Mouse (Mus musculus): Measurements from ENCODE around the gene Lbx2. TPM values are rescaled to one million over a fixed set of nuclear protein-coding genes. Genes with fewer than 3 reads are reported as not detected.

Gene Lbx2
- total RNA-seq, 1 experiment from 2014 or later: not detected

DNA sequence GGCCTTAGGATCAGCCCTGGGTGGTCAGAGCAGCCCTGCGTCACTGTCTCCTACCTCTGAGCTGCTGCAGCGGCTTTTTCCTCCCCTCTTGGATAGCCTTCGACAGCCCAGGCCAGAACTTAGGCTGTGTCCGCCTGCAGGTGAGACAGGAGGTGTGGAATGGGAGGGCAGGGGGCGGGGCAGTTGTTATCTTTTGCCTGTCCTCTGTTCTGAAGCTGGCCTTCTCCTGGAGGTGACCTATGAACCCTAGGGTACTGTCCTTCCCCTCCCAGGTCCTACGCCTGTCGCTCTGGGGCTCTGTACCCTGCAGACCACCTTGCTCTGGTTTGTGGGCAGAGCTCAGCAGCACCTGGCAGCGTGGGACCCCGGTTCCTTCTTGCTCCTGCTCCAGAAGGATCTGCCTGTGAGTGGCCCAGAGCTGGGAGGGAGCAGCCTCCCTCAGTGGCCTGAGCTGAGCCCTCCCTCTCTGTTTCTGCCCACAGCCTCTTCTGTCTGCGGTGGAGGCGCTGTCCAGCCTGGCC, 17.0 kb downstream of the Lbx2 start:
- ATAC-seq (replicated peaks; ENCODE audit: insufficient number of reproducible peaks, low FRiP score, low TSS enrichment, poor library complexity, severe bottlenecking): no peak

DNA sequence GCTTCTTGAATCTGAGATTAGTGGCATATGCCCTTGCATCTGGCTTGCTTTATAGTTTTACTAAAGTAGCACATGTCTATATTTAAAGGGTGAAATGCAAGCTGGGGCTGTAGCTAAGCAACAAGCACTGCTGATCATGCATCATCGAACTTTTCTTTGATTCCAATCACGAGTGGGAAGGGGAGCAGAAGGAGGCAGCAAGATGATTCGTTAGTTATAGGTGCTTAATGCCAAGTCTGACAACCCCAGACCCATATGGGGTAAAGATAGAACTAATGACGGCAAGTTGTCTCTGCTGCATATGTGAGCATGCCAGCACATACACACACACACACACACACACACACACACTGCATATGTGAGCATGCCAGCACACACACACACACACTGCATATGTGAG, 18.0 kb downstream of the Lbx2 start:
- no peak for ATAC-seq (replicated peaks; ENCODE audit: insufficient number of reproducible peaks, low FRiP score, low TSS enrichment, poor library complexity, severe bottlenecking)

DNA sequence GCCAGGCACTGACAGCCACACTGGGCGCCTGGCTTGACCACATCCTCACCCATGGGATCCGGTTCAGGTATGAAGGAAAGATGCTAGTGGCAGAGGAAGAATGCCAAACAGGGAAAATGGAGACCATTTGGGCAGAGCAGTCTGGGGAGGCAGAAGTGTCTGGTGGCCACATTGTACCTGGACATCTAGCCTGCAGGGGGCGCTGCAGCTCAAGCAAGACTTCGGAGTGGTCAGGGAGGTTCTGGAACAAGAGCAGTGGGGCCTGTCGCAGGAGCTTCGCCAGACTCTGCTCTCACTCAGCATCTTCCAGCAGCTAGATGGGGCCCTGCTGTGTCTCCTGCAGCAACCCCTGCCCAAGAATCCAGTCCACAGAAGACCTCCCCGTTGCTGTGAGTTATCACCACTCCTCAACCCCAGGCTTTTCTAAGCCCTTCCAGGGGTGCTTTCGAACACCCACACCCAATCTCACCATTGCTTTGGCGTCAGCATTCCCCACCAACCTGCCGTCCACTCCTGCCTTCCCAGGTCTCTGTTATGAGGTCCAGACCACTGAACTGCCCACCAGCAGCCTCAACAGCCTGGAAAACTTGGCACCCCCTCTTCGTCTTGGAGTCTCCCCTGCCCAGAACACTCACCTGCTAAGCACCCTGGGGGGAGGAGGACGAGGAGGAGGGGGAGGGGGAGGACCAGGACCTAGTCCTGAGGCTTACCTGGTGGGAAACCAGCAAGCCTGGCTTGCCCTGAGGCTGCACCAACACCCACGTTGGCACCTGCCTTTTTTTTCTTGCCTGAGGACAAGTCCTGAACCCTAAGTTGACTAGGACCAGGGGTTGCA, 21.6 kb downstream of the Lbx2 start:
- peak; percentile 73 for ATAC-seq (replicated peaks; ENCODE audit: insufficient number of reproducible peaks, low FRiP score, low TSS enrichment, poor library complexity, severe bottlenecking)

DNA sequence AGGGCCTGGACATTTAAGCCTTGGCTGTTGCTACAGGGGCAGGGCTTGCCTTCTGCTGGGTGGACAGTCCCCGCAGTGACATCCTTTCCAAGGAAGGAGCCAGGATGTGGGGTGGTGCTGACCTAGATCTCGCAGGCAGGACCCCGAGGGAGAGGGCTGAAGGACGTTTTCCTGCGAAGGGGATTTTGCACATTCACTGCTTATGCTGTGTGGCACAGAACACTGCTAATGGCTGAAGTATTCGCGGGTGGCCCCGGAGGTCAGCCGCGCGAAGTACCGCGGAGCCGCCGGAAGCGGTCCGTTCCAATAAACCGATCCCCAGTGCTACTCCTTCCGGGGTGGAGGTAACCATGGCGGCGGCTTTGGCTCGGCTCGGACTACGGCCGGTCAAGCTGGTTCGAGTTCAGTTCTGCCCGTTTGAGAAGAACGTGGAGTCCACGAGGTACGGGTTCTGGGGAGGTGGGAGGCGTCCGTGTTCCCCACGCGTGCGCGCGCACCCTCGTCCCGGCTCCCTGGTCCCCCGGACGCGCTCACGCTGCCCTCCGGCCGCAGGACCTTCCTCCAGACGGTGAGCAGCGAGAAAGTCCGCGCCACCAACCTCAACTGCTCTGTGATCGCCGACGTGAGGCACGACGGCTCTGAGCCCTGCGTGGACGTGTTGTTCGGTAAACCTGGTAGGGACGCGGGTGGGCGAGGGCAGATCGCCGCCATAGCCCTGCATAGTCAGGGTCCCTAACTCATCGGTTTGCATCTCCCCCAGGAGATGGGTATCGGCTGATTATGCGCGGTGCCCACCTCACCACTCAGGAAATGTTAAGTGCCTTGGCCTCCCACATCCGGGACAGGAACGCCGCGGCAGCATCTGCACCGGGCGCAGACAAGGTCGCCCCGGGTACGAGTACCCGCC, 22.8 kb downstream of the Lbx2 start, which contains the start of gene Mrpl53:
Mrpl53 (plus strand) TSS at position 279 of the 907 bp plus-strand sequence.
- ATAC-seq (replicated peaks; ENCODE audit: insufficient number of reproducible peaks, low FRiP score, low TSS enrichment, poor library complexity, severe bottlenecking): peak; percentile 90

DNA sequence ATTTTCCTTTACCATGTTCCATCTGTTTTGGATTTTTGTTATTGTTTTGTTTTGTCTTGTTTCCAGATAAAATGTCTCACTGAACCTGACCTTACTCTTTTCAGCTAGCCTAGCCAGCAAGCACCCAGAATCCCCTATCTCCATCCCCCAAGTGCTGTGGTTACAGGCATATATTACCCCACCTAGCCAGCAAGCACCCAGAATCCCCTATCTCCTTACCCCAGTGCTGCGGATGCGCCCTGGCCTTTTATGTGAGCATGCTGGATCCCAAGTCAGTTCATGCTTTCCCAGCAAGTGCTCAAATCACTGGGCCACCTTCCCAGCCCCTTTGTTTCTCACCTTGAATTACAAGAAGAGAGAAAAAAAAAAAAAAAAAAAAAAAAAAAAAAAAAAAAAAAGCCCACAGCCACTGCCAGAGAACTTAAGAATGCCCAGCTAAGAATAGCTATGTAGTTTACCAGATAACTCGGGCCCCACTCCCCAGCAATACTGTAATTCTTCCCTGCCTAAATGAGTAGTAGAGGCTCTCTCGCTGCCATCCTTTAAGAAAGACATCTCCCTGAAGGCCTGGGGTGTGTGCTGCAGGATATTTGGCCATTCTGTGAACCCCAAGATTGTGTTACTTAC, 25.5 kb downstream of the Lbx2 start:
- ATAC-seq (replicated peaks; ENCODE audit: insufficient number of reproducible peaks, low FRiP score, low TSS enrichment, poor library complexity, severe bottlenecking): no peak

DNA sequence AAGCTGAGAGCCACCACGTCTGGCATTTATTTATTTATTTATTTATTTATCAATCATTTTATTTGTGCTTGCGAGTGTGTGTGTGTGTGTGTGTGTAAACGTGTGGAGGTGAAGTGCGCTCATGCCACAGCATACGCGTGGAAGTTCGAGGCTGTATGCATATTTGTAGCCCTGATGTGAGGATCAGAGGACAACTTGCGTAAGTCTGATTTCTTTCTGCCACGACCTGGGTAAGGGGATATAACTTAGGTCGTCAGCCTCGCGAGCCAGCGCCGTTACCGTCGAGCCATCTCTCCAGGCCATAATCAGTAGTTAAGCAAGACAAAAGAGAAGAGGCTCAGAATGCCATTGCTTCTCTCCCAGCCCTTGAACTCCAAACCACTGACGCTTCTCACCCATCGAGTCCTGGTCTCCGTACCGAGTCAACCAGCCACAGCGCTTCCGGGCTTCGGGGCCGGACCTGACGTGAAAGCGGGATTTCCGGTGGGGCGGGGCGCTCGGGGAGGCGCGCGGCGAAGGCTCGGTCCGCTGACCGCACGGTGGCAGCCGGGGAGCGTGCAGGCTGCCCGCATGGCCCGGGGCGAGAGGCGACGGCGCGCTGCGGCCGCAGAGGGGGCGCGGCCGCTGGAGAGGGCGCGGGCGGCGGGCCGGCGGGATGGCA, 29.0 kb downstream of the Lbx2 start, which contains the start of gene Mogs:
Mogs (plus strand) TSS at position 486 of the 661 bp plus-strand sequence.
- peak; percentile 84 for ATAC-seq (replicated peaks; ENCODE audit: insufficient number of reproducible peaks, low FRiP score, low TSS enrichment, poor library complexity, severe bottlenecking)

DNA sequence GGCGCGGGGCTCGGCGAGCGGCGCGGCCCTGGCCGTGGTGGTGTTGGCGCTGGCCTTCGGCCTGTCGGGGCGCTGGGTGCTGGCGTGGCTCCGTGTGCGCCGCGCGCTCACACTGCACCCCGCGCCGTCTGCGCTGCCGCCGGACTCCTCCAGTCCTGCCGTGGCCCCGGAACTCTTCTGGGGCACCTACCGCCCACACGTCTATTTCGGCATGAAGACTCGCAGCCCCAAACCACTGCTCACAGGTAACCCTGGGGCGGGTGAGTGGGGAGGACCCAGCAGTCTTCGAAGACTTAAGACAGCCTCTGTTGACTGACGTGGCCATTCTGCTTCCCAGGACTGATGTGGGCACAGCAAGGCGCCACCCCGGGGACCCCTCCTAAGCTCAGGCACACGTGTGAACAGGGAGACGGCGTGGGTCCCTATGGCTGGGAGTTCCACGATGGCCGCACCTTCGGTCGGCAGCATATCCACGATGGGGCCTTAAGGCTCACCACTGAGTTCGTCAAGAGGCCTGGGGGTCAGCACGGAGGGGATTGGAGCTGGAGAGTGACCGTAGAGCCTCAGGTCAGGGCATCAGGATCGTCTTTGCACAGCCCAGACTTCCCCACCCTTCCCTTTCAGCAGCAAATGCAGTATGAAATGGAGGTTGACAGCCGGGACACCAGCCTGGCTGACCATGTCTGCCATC, 29.7 kb downstream of the Lbx2 start:
- no peak for ATAC-seq (replicated peaks; ENCODE audit: insufficient number of reproducible peaks, low FRiP score, low TSS enrichment, poor library complexity, severe bottlenecking)

DNA sequence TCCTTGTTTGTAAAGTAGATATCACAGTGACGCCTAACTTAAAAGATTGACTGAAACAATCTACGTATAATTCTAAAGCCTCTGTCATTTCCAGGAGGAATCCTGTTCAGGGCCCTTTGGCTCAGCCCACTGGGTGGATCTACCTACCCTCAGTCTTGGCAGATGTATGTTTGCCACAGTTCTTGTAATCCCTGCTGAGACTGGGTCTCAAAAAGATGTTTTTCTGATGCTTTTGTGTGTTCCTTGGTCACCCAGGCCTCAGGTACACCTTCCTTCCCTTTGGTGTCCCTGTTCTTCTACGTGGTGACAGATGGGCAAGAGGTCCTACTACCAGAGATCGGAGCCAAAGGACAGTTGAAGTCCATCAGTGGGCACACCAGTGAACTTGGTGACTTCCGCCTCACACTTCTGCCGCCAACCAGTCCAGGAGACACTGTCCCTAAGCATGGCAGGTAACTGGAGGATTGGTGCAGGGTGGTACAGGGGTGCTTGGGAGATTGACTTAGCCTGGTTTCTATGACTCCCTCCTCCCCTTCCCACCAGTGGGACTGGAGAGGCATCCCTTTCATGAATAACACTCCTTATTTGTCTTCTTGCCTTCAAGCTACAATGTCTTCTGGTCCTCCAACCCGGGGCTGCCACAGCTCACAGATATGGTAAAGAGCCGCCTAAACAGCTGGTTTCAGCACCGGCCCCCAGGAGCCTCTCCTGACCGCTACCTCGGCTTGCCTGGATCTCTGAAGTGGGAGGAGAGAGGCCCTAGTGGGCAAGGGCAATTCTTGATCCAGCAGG, 30.4 kb downstream of the Lbx2 start:
- ATAC-seq (replicated peaks; ENCODE audit: insufficient number of reproducible peaks, low FRiP score, low TSS enrichment, poor library complexity, severe bottlenecking): no peak

DNA sequence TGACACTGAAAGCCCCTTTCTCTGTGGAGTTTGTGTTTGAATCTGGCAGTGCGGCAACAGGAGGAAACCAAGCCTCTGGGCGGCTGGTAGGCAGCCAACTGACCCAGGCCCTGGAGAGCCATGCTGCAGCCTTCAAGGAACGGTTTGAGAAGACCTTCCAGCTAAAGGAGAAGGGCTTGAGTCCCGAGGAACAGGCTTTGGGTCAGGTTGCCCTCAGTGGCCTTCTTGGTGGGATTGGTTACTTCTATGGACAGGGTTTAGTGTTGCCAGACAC, 30.9 kb downstream of the Lbx2 start:
- no peak for ATAC-seq (replicated peaks; ENCODE audit: insufficient number of reproducible peaks, low FRiP score, low TSS enrichment, poor library complexity, severe bottlenecking)

DNA sequence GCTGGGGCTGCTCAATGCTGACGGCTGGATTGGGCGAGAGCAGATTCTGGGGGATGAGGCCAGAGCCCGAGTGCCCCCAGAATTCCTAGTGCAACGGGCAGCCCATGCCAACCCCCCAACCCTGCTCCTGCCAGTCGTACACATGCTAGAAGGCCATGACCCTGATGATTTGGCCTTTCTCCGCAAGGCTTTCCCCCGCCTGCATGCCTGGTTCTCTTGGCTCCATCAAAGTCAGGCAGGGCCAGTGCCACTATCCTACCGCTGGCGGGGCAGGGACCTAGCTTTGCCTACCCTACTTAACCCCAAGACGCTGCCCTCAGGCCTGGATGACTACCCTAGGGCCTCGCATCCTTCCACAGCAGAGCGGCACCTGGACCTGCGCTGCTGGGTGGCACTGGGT, 31.4 kb downstream of the Lbx2 start:
- no peak for ATAC-seq (replicated peaks; ENCODE audit: insufficient number of reproducible peaks, low FRiP score, low TSS enrichment, poor library complexity, severe bottlenecking)

DNA sequence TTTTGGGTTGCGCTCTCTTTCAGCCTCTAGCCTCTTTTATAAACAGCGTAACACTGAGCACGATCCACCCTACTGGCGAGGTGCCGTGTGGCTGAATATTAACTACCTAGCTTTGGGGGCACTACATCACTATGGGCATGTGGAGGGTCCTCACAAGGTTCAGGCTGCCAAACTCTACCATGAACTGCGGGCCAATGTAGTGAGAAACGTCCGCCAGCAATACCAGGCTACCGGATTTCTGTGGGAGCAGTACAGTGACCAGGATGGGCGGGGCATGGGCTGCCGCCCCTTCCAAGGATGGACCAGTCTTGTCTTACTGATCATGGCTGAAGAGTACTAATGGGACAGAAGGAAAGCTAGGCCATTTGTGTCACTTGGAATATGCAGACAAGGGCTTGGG, 32.2 kb downstream of the Lbx2 start:
- no peak for ATAC-seq (replicated peaks; ENCODE audit: insufficient number of reproducible peaks, low FRiP score, low TSS enrichment, poor library complexity, severe bottlenecking)

DNA sequence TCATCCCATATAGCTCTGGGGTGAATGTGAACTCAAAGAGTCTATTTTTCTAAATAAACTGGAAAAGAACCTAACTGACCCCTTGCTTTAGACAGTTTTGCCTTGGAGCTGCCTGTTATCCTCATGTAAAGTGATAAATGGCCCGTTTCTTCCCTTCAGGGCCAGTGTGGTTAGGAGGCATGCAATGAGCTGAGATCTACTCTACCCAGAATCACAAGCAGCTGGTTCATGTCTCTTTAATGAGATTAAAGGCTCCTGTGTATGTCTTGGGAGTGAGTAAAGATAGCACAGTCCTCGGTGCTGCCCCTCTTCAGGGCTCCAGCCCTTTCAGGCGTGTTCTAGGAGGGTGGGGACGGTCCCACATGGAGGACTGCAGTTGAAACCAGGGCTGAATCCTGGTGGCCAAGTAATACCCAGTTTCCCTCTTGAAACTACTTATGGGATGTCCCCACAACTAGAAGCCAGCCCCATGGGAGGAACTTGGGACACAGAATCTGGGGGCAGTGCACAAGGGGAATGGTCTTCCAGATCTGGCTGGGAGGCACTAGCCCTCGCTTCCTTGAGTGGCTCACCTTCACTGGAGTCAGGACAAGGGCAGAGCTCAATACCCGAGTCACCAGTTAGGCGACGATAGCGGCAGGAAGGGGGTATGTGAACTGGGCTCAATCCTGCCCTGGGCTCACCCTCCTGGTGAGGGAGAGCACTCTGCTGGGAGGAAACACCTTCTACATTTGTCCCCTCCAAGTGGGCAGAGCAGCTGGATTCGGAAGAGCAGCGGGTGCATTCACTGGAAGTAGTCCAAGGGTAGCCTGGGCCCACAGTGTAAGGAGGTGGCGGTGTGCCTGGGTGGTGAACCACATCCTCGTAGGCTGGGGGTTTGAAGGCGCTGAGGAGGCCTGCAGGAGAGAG, 32.9 kb downstream of the Lbx2 start:
- no peak for ATAC-seq (replicated peaks; ENCODE audit: insufficient number of reproducible peaks, low FRiP score, low TSS enrichment, poor library complexity, severe bottlenecking)

DNA sequence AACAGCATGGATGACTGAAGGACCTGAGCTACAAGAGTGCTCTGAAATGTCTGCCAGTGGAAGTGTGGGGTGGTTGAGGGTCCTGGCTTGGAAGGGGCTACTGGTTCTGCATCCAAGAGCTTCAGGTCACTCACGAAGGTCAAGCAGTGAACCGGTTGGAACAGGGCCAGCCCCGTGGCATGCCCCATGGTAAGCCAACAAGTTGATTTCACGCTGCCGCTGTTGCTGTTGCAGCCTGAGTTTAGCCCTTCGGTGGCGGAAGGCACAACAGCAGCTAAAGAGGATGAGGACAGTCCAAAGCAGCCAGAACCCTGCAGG, 33.5 kb downstream of the Lbx2 start:
- no peak for ATAC-seq (replicated peaks; ENCODE audit: insufficient number of reproducible peaks, low FRiP score, low TSS enrichment, poor library complexity, severe bottlenecking)

DNA sequence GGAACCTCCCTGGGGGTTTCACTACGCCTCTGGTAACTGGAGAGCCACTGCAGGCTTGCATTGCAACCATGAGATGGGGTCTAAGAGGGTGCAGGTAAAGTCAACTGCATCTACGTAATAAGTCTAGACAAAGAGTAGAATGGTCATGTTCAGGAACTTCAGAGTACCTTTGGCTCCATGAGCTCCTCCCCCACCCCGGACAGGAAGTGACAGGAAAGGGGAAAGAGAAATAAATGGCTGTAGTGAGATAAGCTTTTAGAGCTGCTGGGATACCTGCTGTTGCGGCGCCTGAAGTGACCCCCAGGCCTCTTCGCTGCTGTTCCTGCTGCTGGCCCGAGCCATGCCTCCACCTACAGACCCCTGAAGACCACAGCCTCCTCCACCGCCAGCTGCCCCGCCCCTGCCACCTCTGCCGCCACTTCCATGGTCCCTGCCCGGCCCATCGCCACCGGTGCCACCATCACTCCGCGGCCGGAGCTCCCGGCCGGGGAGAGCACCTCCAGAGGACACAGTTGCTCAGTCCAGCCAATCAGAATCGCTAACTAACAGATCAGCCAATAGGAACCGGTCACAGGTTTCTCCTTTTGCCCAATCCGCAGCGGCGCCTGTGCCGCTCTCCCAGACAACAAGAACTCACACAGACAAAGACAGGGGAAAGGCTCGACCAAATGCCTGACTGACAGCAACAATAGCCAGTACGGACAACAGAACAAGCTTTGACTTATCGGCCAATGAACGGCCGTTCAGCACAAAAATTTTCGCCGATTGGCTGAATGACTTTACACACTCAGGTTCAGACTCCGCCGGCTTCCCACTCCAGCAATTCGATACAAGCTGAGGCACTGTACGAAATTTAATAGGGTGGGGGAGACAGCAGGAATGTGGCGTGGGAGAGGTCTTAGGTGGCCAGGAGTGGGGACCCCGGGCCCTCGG, 35.0 kb downstream of the Lbx2 start, which contains the start of gene Wbp1:
Wbp1 (minus strand) TSS at position 630 of the 933 bp plus-strand sequence.
- ATAC-seq (replicated peaks; ENCODE audit: insufficient number of reproducible peaks, low FRiP score, low TSS enrichment, poor library complexity, severe bottlenecking): peak; percentile 94

DNA sequence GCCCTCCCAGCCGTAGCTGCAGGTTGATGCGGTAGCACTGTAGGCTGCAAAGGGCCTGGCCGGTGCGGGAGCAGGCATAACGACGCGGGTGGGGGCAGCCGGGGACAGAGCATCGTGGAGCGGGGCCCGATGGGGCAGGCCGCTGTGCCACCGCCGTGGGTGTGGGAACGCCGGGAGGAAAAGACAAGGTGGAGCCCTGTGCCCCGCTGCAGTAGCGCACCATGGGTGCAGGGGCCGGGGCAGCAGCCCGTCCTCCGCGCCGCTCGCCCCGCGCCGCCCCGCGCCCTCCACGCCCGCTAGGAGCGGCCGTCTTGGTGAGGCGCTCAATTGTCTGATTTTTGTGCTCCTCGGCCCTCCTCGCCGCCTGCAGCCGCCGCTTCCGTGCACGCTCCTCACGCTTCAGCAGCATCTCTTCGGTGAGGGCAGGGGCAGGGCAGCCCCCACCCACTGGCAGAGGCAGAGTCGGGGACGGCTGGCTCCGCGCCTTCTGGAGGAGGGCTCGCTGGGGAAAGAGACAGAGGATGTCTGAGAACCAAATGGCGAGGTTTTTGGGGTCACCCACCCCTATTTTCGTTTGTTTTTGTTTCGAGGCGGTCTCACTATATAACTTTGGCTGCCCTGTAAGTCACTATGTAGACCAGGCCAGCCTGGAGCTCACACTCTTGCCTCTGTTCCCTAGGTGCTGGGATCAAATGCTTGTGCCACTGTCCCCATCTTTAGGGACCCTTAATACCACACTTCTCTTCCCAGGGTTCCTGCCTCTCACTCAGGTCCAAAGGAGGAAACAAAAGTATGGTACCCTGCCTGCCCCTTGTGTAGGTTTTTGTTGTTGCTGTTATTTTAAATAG, 35.9 kb downstream of the Lbx2 start:
- no peak for ATAC-seq (replicated peaks; ENCODE audit: insufficient number of reproducible peaks, low FRiP score, low TSS enrichment, poor library complexity, severe bottlenecking)
